13 mouse cellular contexts compared by ENCODE assay signal in genomic region chr1:98119595-98119994, GRCm38 (mm10).
"Had no signal": no experiment of that assay in that cellular context is flagged by ENCODE, and none has a peak within 500 bp of the region (broad histone marks: within the 10 kb centered on the region; RNA-seq: fewer than 3 reads in every experiment).

No protein-coding gene starts in this region.

- DNase-seq: lung, postnatal 36 days; right cerebral cortex, postnatal 4 days; spleen, adult 18-20 months; thymus, adult 2 months; thymus, postnatal 25 days had no signal

- H3K36me3 ChIP-seq: limb, embryonic 10.5 days; liver, embryonic 15.5 days; lung, embryonic 15.5 days; midbrain, embryonic 13.5 days; stomach, embryonic 15.5 days had no signal

- H3K27ac ChIP-seq: kidney, postnatal 0 days; left cerebral cortex, adult 2 months; limb, embryonic 10.5 days; liver, embryonic 15.5 days; lung, embryonic 15.5 days; midbrain, embryonic 13.5 days; stomach, embryonic 15.5 days had no signal

- H3K4me2 ChIP-seq: liver, embryonic 11.5 days; liver, embryonic 15.5 days; lung, embryonic 15.5 days; midbrain, embryonic 13.5 days; stomach, embryonic 15.5 days had no signal

- ATAC-seq: midbrain, embryonic 13.5 days had no signal

- H3K27me3 ChIP-seq: liver, embryonic 15.5 days; lung, embryonic 15.5 days; midbrain, embryonic 13.5 days; stomach, embryonic 15.5 days had no signal

- H3K9me3 ChIP-seq: limb, embryonic 10.5 days; liver, embryonic 15.5 days; lung, embryonic 15.5 days; midbrain, embryonic 13.5 days; stomach, embryonic 15.5 days had no signal

- H3K9ac ChIP-seq: liver, embryonic 15.5 days; lung, embryonic 15.5 days; midbrain, embryonic 13.5 days; stomach, embryonic 15.5 days had no signal

- H3K4me3 ChIP-seq: left cerebral cortex, adult 2 months; limb, embryonic 10.5 days; liver, embryonic 15.5 days; lung, embryonic 15.5 days; midbrain, embryonic 13.5 days; stomach, embryonic 15.5 days had no signal

- H3K4me1 ChIP-seq: limb, embryonic 10.5 days; liver, embryonic 15.5 days; lung, embryonic 15.5 days; stomach, embryonic 15.5 days had no signal
